Mouse (Mus musculus) ES-Bruce4 (cell line): ENCODE results near the gene Ginm1.

Experiments used
- CTCF ChIP-seq: IDR thresholded peaks from one replicate; pipeline ENCODE4 v1.8.1; 2011; ENCODE audit warnings: low read depth, low read length
- POLR2A ChIP-seq: IDR thresholded peaks from one replicate; pipeline ENCODE4 v1.8.1; 2011; ENCODE audit warnings: low read length; ENCODE audit not compliant: insufficient read depth

GRCm38 (mm10) chr10:7781214-7781613, 11.4 kb downstream of the Ginm1 start:
- TF ChIP-seq CTCF, result no peak
- no peak for TF ChIP-seq POLR2A
